Mouse (Mus musculus) embryonic facial prominence, embryonic 10.5 days (tissue): ENCODE results near the gene Gapvd1. TPM values are rescaled to one million over a fixed set of nuclear protein-coding genes. Genes with fewer than 3 reads are reported as not detected.

Source experiments
- DNase-seq: peaks from one replicate; pipeline ENCODE4 v3.0.0-alpha.2; 2017; ENCODE audit warnings: low spot score
- H3K27ac ChIP-seq: fragments of 300-500 bp; sonication (generic); replicated peaks from 2 replicates; pipeline ENCODE4 v1.5.1; 2016; ENCODE audit warnings: mild to moderate bottlenecking
- H3K27me3 ChIP-seq: fragments of 300-500 bp; sonication (generic); replicated peaks from 2 replicates; pipeline ENCODE4 v1.6.1; 2016; ENCODE audit warnings: low read depth, mild to moderate bottlenecking; ENCODE audit not compliant: poor library complexity, severe bottlenecking
- H3K36me3 ChIP-seq: fragments of 300-500 bp; sonication (generic); replicated peaks from 2 replicates; pipeline ENCODE4 v1.6.1; 2016; ENCODE audit warnings: mild to moderate bottlenecking, moderate library complexity
- H3K4me1 ChIP-seq: fragments of 300-500 bp; sonication (generic); 2 replicates; pipeline ENCODE4 v1.6.1; 2016
- H3K4me3 ChIP-seq: fragments of 300-500 bp; sonication (generic); 2 replicates; pipeline ENCODE4 v1.5.1; 2016; ENCODE audit warnings: mild to moderate bottlenecking, moderate library complexity
- H3K9me3 ChIP-seq: fragments of 300-500 bp; sonication (generic); 2 replicates; pipeline ENCODE4 v1.6.1; 2016; ENCODE audit warnings: mild to moderate bottlenecking
- WGBS: fragments of 180-500 bp; shearing (Covaris S2); methylation state at CpG from one replicate; pipeline ENCODE4 v1.1.7; 2016; 5-methylcytosine and 5-hydroxymethylcytosine counted together
- polyA plus RNA-seq: library from polyadenylated mRNA; unstranded; fragments of >200 nt; fragmentation: Nextera tagmentation; extraction: Ambion mirVana; gene quantifications from 2 replicates; pipeline ENCODE4 v1.2.1, GENCODE M21; 2016

The Gapvd1 gene
- polyA plus RNA-seq, 1 experiment from 2014 or later: 80.6 TPM

- no peak overlapping the region for H3K4me3 ChIP-seq
- H3K36me3 ChIP-seq: peaks cover 22% of the 10 kb centered on the region
- no peaks in the 10 kb centered on the region for H3K4me1 ChIP-seq
- H3K27me3 ChIP-seq: no peaks in the 10 kb centered on the region
- WGBS: 34% methylated on average over 1 of the region's 1 CpGs
- H3K27ac ChIP-seq: no peak overlapping the region
- H3K9me3 ChIP-seq: no peaks in the 10 kb centered on the region
- no peak for DNase-seq
These were observed 17.1 kb downstream of the Gapvd1 start for GRCm38 (mm10) chr2:34737911-34738310.

GRCm38 (mm10) chr2:34736626-34737025 lies 18.4 kb downstream of the Gapvd1 start:
- H3K4me3 ChIP-seq: no peak overlapping the region
- DNase-seq: no peak
- H3K9me3 ChIP-seq: no peaks in the 10 kb centered on the region
- H3K27ac ChIP-seq: no peak overlapping the region
- H3K4me1 ChIP-seq: no peaks in the 10 kb centered on the region
- 98% methylated on average over 1 of the region's 1 CpGs for WGBS
- no peaks in the 10 kb centered on the region for H3K27me3 ChIP-seq
- H3K36me3 ChIP-seq: peaks cover 10% of the 10 kb centered on the region

- Histone ChIP-seq H3K36me3 (peaks cover 74% of the 10 kb centered on the region), H3K4me3 (no peak overlapping the region), H3K27me3 (no peaks in the 10 kb centered on the region), H3K9me3 (no peaks in the 10 kb centered on the region), H3K27ac (no peak overlapping the region), H3K4me1 (no peaks in the 10 kb centered on the region)
- no peak for DNase-seq
- 95% methylated on average over 8 of the region's 8 CpGs for WGBS
These were observed 27.8 kb downstream of the Gapvd1 start for GRCm38 (mm10) chr2:34727045-34727728.

- DNase-seq: no peak
- Histone ChIP-seq H3K4me1 (no peaks in the 10 kb centered on the region), H3K9me3 (no peaks in the 10 kb centered on the region), H3K4me3 (no peak overlapping the region), H3K27me3 (no peaks in the 10 kb centered on the region), H3K36me3 (peaks cover 92% of the 10 kb centered on the region), H3K27ac (no peak overlapping the region)
- 95% methylated on average over 5 of the region's 5 CpGs for WGBS
These were observed 29.8 kb downstream of the Gapvd1 start for GRCm38 (mm10) chr2:34725269-34725668.

- no peak for DNase-seq
- no peak overlapping the region for H3K4me3 ChIP-seq
- H3K36me3 ChIP-seq: peaks cover 92% of the 10 kb centered on the region
- no peaks in the 10 kb centered on the region for H3K4me1 ChIP-seq
- H3K27ac ChIP-seq: no peak overlapping the region
- WGBS: 85% methylated on average over 2 of the region's 2 CpGs
- H3K27me3 ChIP-seq: no peaks in the 10 kb centered on the region
- H3K9me3 ChIP-seq: no peaks in the 10 kb centered on the region
These were observed 36.8 kb downstream of the Gapvd1 start for GRCm38 (mm10) chr2:34718196-34718595.

- Histone ChIP-seq H3K27ac (no peak overlapping the region), H3K36me3 (peaks cover 95% of the 10 kb centered on the region), H3K27me3 (no peaks in the 10 kb centered on the region), H3K9me3 (no peaks in the 10 kb centered on the region), H3K4me3 (no peak overlapping the region), H3K4me1 (no peaks in the 10 kb centered on the region)
- DNase-seq: no peak
- 94% methylated on average over 6 of the region's 6 CpGs for WGBS
These were observed 43.1 kb downstream of the Gapvd1 start for GRCm38 (mm10) chr2:34711904-34712303.

GRCm38 (mm10) chr2:34708675-34709074 lies 46.4 kb downstream of the Gapvd1 start:
- no peak for DNase-seq
- Histone ChIP-seq H3K36me3 (peaks cover 100% of the 10 kb centered on the region), H3K4me1 (no peaks in the 10 kb centered on the region), H3K27ac (no peak overlapping the region), H3K27me3 (no peaks in the 10 kb centered on the region), H3K9me3 (no peaks in the 10 kb centered on the region), H3K4me3 (no peak overlapping the region)
- WGBS: 92% methylated on average over 1 of the region's 1 CpGs

GRCm38 (mm10) chr2:34696592-34696991 lies 58.4 kb downstream of the Gapvd1 start:
- Histone ChIP-seq H3K36me3 (peaks cover 95% of the 10 kb centered on the region), H3K27me3 (no peaks in the 10 kb centered on the region), H3K4me3 (no peak overlapping the region), H3K27ac (no peak overlapping the region), H3K9me3 (no peaks in the 10 kb centered on the region), H3K4me1 (no peaks in the 10 kb centered on the region)
- DNase-seq: no peak

GRCm38 (mm10) chr2:34692861-34693260 lies 62.2 kb downstream of the Gapvd1 start:
- H3K27me3 ChIP-seq: no peaks in the 10 kb centered on the region
- no peak overlapping the region for H3K27ac ChIP-seq
- 97% methylated on average over 10 of the region's 10 CpGs for WGBS
- no peaks in the 10 kb centered on the region for H3K4me1 ChIP-seq
- H3K4me3 ChIP-seq: no peak overlapping the region
- H3K9me3 ChIP-seq: no peaks in the 10 kb centered on the region
- DNase-seq: no peak
- H3K36me3 ChIP-seq: peaks cover 95% of the 10 kb centered on the region

- Histone ChIP-seq H3K4me3 (no peak overlapping the region), H3K9me3 (no peaks in the 10 kb centered on the region), H3K4me1 (no peaks in the 10 kb centered on the region), H3K36me3 (peaks cover 83% of the 10 kb centered on the region), H3K27me3 (no peaks in the 10 kb centered on the region), H3K27ac (no peak overlapping the region)
- no peak for DNase-seq
- WGBS: 94% methylated on average over 9 of the region's 9 CpGs
These were observed 70.8 kb downstream of the Gapvd1 start for GRCm38 (mm10) chr2:34684076-34684870.

- H3K4me3 ChIP-seq: no peak overlapping the region
- no peaks in the 10 kb centered on the region for H3K27me3 ChIP-seq
- WGBS: 88% methylated on average over 4 of the region's 4 CpGs
- H3K4me1 ChIP-seq: no peaks in the 10 kb centered on the region
- H3K36me3 ChIP-seq: peaks cover 79% of the 10 kb centered on the region
- H3K9me3 ChIP-seq: no peaks in the 10 kb centered on the region
- no peak for DNase-seq
- no peak overlapping the region for H3K27ac ChIP-seq
These were observed 77.1 kb downstream of the Gapvd1 start for GRCm38 (mm10) chr2:34677976-34678375.

- H3K9me3 ChIP-seq: no peaks in the 10 kb centered on the region
- no peak for DNase-seq
- H3K4me3 ChIP-seq: no peak overlapping the region
- peaks cover 69% of the 10 kb centered on the region for H3K36me3 ChIP-seq
- H3K4me1 ChIP-seq: peaks cover 2% of the 10 kb centered on the region
- no peak overlapping the region for H3K27ac ChIP-seq
- 95% methylated on average over 8 of the region's 8 CpGs for WGBS
- H3K27me3 ChIP-seq: no peaks in the 10 kb centered on the region
These were observed 78.0 kb downstream of the Gapvd1 start for GRCm38 (mm10) chr2:34677061-34677460.

- peaks cover 54% of the 10 kb centered on the region for H3K36me3 ChIP-seq
- DNase-seq: no peak
- WGBS: 89% methylated on average over 11 of the region's 11 CpGs
These were observed 81.2 kb downstream of the Gapvd1 start for GRCm38 (mm10) chr2:34673846-34674245.

More at GRCm38 (mm10) chr2:34673846-34674245, 81.2 kb downstream of the Gapvd1 start:
- Histone ChIP-seq H3K27ac (no peak overlapping the region), H3K27me3 (peaks cover 13% of the 10 kb centered on the region), H3K4me3 (no peak overlapping the region), H3K9me3 (no peaks in the 10 kb centered on the region), H3K4me1 (peaks cover 17% of the 10 kb centered on the region)
